Mouse (Mus musculus) mammary gland, adult 2 months (tissue): ENCODE results near the gene Smarcc2. TPM values are rescaled to one million over a fixed set of nuclear protein-coding genes. Genes with fewer than 3 reads are reported as not detected.

Source experiments
- polyA plus RNA-seq: library from polyadenylated mRNA; depleted of rRNA; stranded (reverse); fragments of >200 nt; gene quantifications from 2 replicates; pipeline ENCODE4 v1.2.3, GENCODE M21; 2012; ENCODE audit warnings: low replicate concordance; rRNA removed

The Smarcc2 gene
- polyA plus RNA-seq = 114 and 152 TPM in 2 replicates

GRCm38 (mm10) chr10:128458719-128459408 lies at the start of gene Smarcc2:
Gene Smarcc2 (plus strand): TSS chr10:128459248.

GRCm38 (mm10) chr10:128411211-128412054 lies 47.6 kb upstream of the Smarcc2 start, which contains the start of the genes Nabp2 and Rnf41:
Gene Nabp2 (minus strand): TSS chr10:128411492.
Gene Rnf41 (plus strand): TSS chr10:128411657.

GRCm38 (mm10) chr10:128493695-128494666 lies 34.9 kb downstream of the Smarcc2 start, which contains the start of gene Myl6:
Gene Myl6 (minus strand): TSS chr10:128494145.

GRCm38 (mm10) chr10:128498590-128498989 lies 39.5 kb downstream of the Smarcc2 start, which contains the start of gene Myl6b:
Gene Myl6b (minus strand): TSS chr10:128498685.

GRCm38 (mm10) chr10:128525671-128526308 lies 66.7 kb downstream of the Smarcc2 start, which contains the start of gene Esyt1:
Gene Esyt1 (minus strand): TSS chr10:128525871.

Other genes starting within 250 kb of the Smarcc2 start
- 7.7 and 23.0 TPM in 2 replicates for gene Spryd4, start 247.4 kb upstream of the Smarcc2 start, polyA plus RNA-seq
- not detected in 2 replicates for gene Mip, start 233.4 kb upstream of the Smarcc2 start, polyA plus RNA-seq
- gene Timeless, start 227.2 kb upstream of the Smarcc2 start, polyA plus RNA-seq = 3.5 and 4.7 TPM in 2 replicates
- 0.09 and 1.4 TPM in 2 replicates for gene Apon, start 205.2 kb upstream of the Smarcc2 start, polyA plus RNA-seq
- gene Apof, start 190.6 kb upstream of the Smarcc2 start, polyA plus RNA-seq = 1.9 and 6.8 TPM in 2 replicates
- gene Stat2, start 188.7 kb upstream of the Smarcc2 start, polyA plus RNA-seq = 39.6 and 43.4 TPM in 2 replicates
- 0.07 and 0.09 TPM in 2 replicates for gene Il23a, start 160.5 kb upstream of the Smarcc2 start, polyA plus RNA-seq
- 23.6 and 33.0 TPM in 2 replicates for gene Pan2, start 155.9 kb upstream of the Smarcc2 start, polyA plus RNA-seq
- gene Cnpy2, start 136.8 kb upstream of the Smarcc2 start, polyA plus RNA-seq = 32.3 and 61.4 TPM in 2 replicates
- gene Cs, start 121.5 kb upstream of the Smarcc2 start, polyA plus RNA-seq = 312 and 728 TPM in 2 replicates
- gene Coq10a, start 90.3 kb upstream of the Smarcc2 start, polyA plus RNA-seq = 41.6 and 171 TPM in 2 replicates
- gene Ankrd52, start 82.1 kb upstream of the Smarcc2 start, polyA plus RNA-seq = 35.8 and 39.3 TPM in 2 replicates
- gene Slc39a5, start 58.0 kb upstream of the Smarcc2 start, polyA plus RNA-seq = not detected in 2 replicates
- gene Nabp2, start 47.8 kb upstream of the Smarcc2 start, polyA plus RNA-seq = 27.6 and 30.5 TPM in 2 replicates
- 25.5 and 28.2 TPM in 2 replicates for gene Rnf41, start 47.6 kb upstream of the Smarcc2 start, polyA plus RNA-seq
- gene Myl6, start 34.9 kb downstream of the Smarcc2 start, polyA plus RNA-seq = 431 and 667 TPM in 2 replicates
- 6.0 and 6.7 TPM in 2 replicates for gene Myl6b, start 39.4 kb downstream of the Smarcc2 start, polyA plus RNA-seq
- 153 and 220 TPM in 2 replicates for gene Esyt1, start 66.6 kb downstream of the Smarcc2 start, polyA plus RNA-seq
- 11.5 and 20.7 TPM in 2 replicates for gene Zc3h10, start 88.5 kb downstream of the Smarcc2 start, polyA plus RNA-seq
- gene Rpl41, start 90.1 kb downstream of the Smarcc2 start, polyA plus RNA-seq = 1,017 and 1,401 TPM in 2 replicates
- 13.1 and 25.5 TPM in 2 replicates for gene Pa2g4, start 106.7 kb downstream of the Smarcc2 start, polyA plus RNA-seq
- 18.4 and 23.2 TPM in 2 replicates for gene Erbb3, start 130.4 kb downstream of the Smarcc2 start, polyA plus RNA-seq
- gene Rps26, start 167.5 kb downstream of the Smarcc2 start, polyA plus RNA-seq = 680 and 886 TPM in 2 replicates
- 3.6 and 4.9 TPM in 2 replicates for gene Ikzf4, start 186.7 kb downstream of the Smarcc2 start, polyA plus RNA-seq
- 15.0 and 36.9 TPM in 2 replicates for gene Suox, start 214.8 kb downstream of the Smarcc2 start, polyA plus RNA-seq
- gene Rab5b, start 237.0 kb downstream of the Smarcc2 start, polyA plus RNA-seq = 65.8 and 127 TPM in 2 replicates
- gene Pmel, start 244.9 kb downstream of the Smarcc2 start, polyA plus RNA-seq = 1.0 and 2.3 TPM in 2 replicates
- gene Cdk2, start 245.8 kb downstream of the Smarcc2 start, polyA plus RNA-seq = 18.0 and 31.1 TPM in 2 replicates